Mouse (Mus musculus) thymus, adult 2 months (tissue): ENCODE measurements at regions not wholly inside any gene's neighbourhood (a gene's known extent, or its start where the extent isn't known, plus 50 kb on each side); places are given as distances from the start of the nearest gene placed in this dataset.

ENCODE experiments used
- DNase-seq: peaks from one replicate; pipeline ENCODE4 v3.0.0; 2021
- H3K27ac ChIP-seq: fragments of 200-500 bp; 2 replicates; pipeline ENCODE4 v1.5.1; 2012; ENCODE audit warnings: low read length, control low read depth; ENCODE audit not compliant: control insufficient read depth, insufficient read depth
- H3K27me3 ChIP-seq: fragments of 200-500 bp; 2 replicates; pipeline ENCODE4 v1.6.1; 2012; ENCODE audit warnings: mild to moderate bottlenecking, low read length, moderate library complexity, mixed read lengths; ENCODE audit not compliant: control insufficient read depth, insufficient read depth
- H3K36me3 ChIP-seq: fragments of 200-500 bp; 2 replicates; pipeline ENCODE4 v1.6.1; 2012; ENCODE audit warnings: mild to moderate bottlenecking, low read length, moderate library complexity; ENCODE audit not compliant: control insufficient read depth, insufficient read depth
- H3K4me1 ChIP-seq: fragments of 200-500 bp; replicated peaks from 2 replicates; pipeline ENCODE4 v1.6.1; 2012; ENCODE audit warnings: low read length; ENCODE audit not compliant: control insufficient read depth, insufficient read depth
- H3K4me3 ChIP-seq: fragments of 200-500 bp; 2 replicates; pipeline ENCODE4 v1.5.1; 2012; ENCODE audit warnings: mild to moderate bottlenecking, low read length, control low read depth, moderate library complexity; ENCODE audit not compliant: control insufficient read depth, insufficient read depth
- CTCF ChIP-seq: fragments of 200-500 bp; IDR thresholded peaks from 2 replicates; pipeline ENCODE4 v1.5.1; 2012; ENCODE audit warnings: mild to moderate bottlenecking, control low read depth, low read length, moderate library complexity, borderline replicate concordance; ENCODE audit not compliant: control insufficient read depth, poor library complexity, insufficient read depth; ENCODE audit errors: extremely low read depth
- POLR2A ChIP-seq: fragments of 200-500 bp; IDR thresholded peaks from 2 replicates; pipeline ENCODE4 v1.6.1; 2012; ENCODE audit warnings: mild to moderate bottlenecking, low read length, control low read depth, moderate library complexity; ENCODE audit not compliant: control insufficient read depth, poor library complexity, insufficient read depth; ENCODE audit errors: extremely low read depth
- WGBS: fragments of 180-500 bp; shearing (Covaris S2); methylation state at CpG from one replicate; pipeline ENCODE4 v1.1.7; 2018; 5-methylcytosine and 5-hydroxymethylcytosine counted together

- WGBS = 91% methylated on average over 7 of the region's 7 CpGs
- no peaks in the 10 kb centered on the region for H3K36me3 ChIP-seq
- no peaks in the 10 kb centered on the region for H3K4me1 ChIP-seq
- H3K4me3 ChIP-seq = no peak overlapping the region
- no peak overlapping the region for H3K27ac ChIP-seq
- no peak for TF ChIP-seq CTCF
- no peak for TF ChIP-seq POLR2A
- H3K27me3 ChIP-seq = no peaks in the 10 kb centered on the region
- no peak for DNase-seq
Observed at GRCm38 (mm10) chr16:19203681-19204080, 110.2 kb downstream of the Olfr164 start.

GRCm38 (mm10) chr16:19200977-19201376, 112.9 kb downstream of the Olfr164 start:
- WGBS = 70% methylated on average over 2 of the region's 2 CpGs
- no peak overlapping the region for H3K27ac ChIP-seq
- H3K36me3 ChIP-seq = no peaks in the 10 kb centered on the region
- DNase-seq = no peak
- H3K4me1 ChIP-seq = no peaks in the 10 kb centered on the region
- TF ChIP-seq CTCF = no peak
- H3K27me3 ChIP-seq = no peaks in the 10 kb centered on the region
- H3K4me3 ChIP-seq = no peak overlapping the region

- no peak overlapping the region for H3K27ac ChIP-seq
- no peaks in the 10 kb centered on the region for H3K4me1 ChIP-seq
- H3K27me3 ChIP-seq = no peaks in the 10 kb centered on the region
- H3K4me3 ChIP-seq = no peak overlapping the region
- no peak for DNase-seq
- no peaks in the 10 kb centered on the region for H3K36me3 ChIP-seq
- TF ChIP-seq POLR2A (no peak), CTCF (no peak)
- 86% methylated on average over 3 of the region's 3 CpGs for WGBS
Observed at GRCm38 (mm10) chr16:19199724-19200544, 113.9 kb downstream of the Olfr164 start.

GRCm38 (mm10) chr16:19198539-19199385, 115.1 kb downstream of the Olfr164 start:
- WGBS = 81% methylated on average over 6 of the region's 6 CpGs
- TF ChIP-seq POLR2A (no peak), CTCF (no peak)
- DNase-seq = no peak
- no peak overlapping the region for H3K27ac ChIP-seq
- H3K4me3 ChIP-seq = no peak overlapping the region
- H3K36me3 ChIP-seq = no peaks in the 10 kb centered on the region
- no peaks in the 10 kb centered on the region for H3K27me3 ChIP-seq
- H3K4me1 ChIP-seq = no peaks in the 10 kb centered on the region

GRCm38 (mm10) chr16:19197638-19198440, 116.0 kb downstream of the Olfr164 start:
- DNase-seq = no peak
- no peak overlapping the region for H3K4me3 ChIP-seq
- H3K27ac ChIP-seq = no peak overlapping the region

More at GRCm38 (mm10) chr16:19197638-19198440, 116.0 kb downstream of the Olfr164 start:
- no peaks in the 10 kb centered on the region for H3K36me3 ChIP-seq
- TF ChIP-seq CTCF = no peak
- no peaks in the 10 kb centered on the region for H3K27me3 ChIP-seq
- H3K4me1 ChIP-seq = no peaks in the 10 kb centered on the region
